Mouse (Mus musculus): ENCODE data around the gene Hao1. TPM values are rescaled to one million over a fixed set of nuclear protein-coding genes. Genes with fewer than 3 reads are reported as not detected.

Hao1 gene
- total RNA-seq (2021): not detected
- long read RNA-seq, experiment 1: 0 reads
- long read RNA-seq, experiment 2: 0 reads

GRCm38 (mm10) chr2:134554221-134554727, at the start of gene Hao1:
Gene Hao1 (minus strand): TSS chr2:134554368.
- TF ChIP-seq CTCF (IDR thresholded peaks at IDR 0.05): no peak

GRCm38 (mm10) chr2:134591081-134591694, 37.0 kb upstream of the Hao1 start:
- TF ChIP-seq CTCF (IDR thresholded peaks at IDR 0.05): no peak

More at GRCm38 (mm10) chr2:134554221-134554727, at the start of gene Hao1:
- no peak within 1 kb of the TSS for H3K4me3 ChIP-seq
- intact Hi-C loops (cut with DNase I): no loop called here
- DNase-seq: no peak
- no peak within 1 kb of the TSS for H3K27ac ChIP-seq

GRCm38 (mm10) chr2:134585243-134585642, 31.1 kb upstream of the Hao1 start:
- no peak for DNase-seq
- no peak overlapping the region for H3K27ac ChIP-seq
- TF ChIP-seq CTCF (IDR thresholded peaks at IDR 0.05): no peak
- H3K4me3 ChIP-seq: no peak overlapping the region
- intact Hi-C loops (cut with DNase I): no loop called here

More at GRCm38 (mm10) chr2:134591081-134591694, 37.0 kb upstream of the Hao1 start:
- H3K27ac ChIP-seq: no peak overlapping the region
- intact Hi-C loops (cut with DNase I): no loop called here
- no peak overlapping the region for H3K4me3 ChIP-seq
- no peak for DNase-seq

- Histone ChIP-seq H3K4me3 (no peak overlapping the region), H3K27ac (no peak overlapping the region)
- intact Hi-C loops (cut with DNase I): no loop called here
- DNase-seq: no peak
- no peak for TF ChIP-seq CTCF (IDR thresholded peaks at IDR 0.05)
These were observed 5.3 kb upstream of the Hao1 start for GRCm38 (mm10) chr2:134559422-134559821.

- Histone ChIP-seq H3K4me3 (no peak overlapping the region), H3K27ac (no peak overlapping the region)
- TF ChIP-seq CTCF (IDR thresholded peaks at IDR 0.05): no peak
- intact Hi-C loops (cut with DNase I): no loop called here
- no peak for DNase-seq
These were observed 1.8 kb downstream of the Hao1 start for GRCm38 (mm10) chr2:134552358-134552757.

GRCm38 (mm10) chr2:134549770-134550169, 4.4 kb downstream of the Hao1 start:
- H3K27ac ChIP-seq: no peak overlapping the region
- TF ChIP-seq CTCF (IDR thresholded peaks at IDR 0.05): peak; percentile 77
- H3K4me3 ChIP-seq: no peak overlapping the region
- intact Hi-C loops (cut with DNase I): loop anchor here (2.0 to 5.0 kb wide), 2 partner anchors 128 to 779 kb away; no protein-coding TSS in a partner anchor
- DNase-seq: peak; percentile 50

GRCm38 (mm10) chr2:134545116-134545515, 9.1 kb downstream of the Hao1 start:
- DNase-seq: no peak
- Histone ChIP-seq H3K27ac (no peak overlapping the region), H3K4me3 (no peak overlapping the region)
- intact Hi-C loops (cut with DNase I): loop anchor here (5.0 kb wide), 1 partner anchor 132 kb away; no protein-coding TSS in a partner anchor
- TF ChIP-seq CTCF (IDR thresholded peaks at IDR 0.05): no peak

- intact Hi-C loops (cut with DNase I): loop anchor here (5.0 kb wide), 1 partner anchor 133 kb away; no protein-coding TSS in a partner anchor
- H3K27ac ChIP-seq: no peak overlapping the region
- no peak for DNase-seq
- H3K4me3 ChIP-seq: no peak overlapping the region
- no peak for TF ChIP-seq CTCF (IDR thresholded peaks at IDR 0.05)
These were observed 9.7 kb downstream of the Hao1 start for GRCm38 (mm10) chr2:134544321-134545065.

GRCm38 (mm10) chr2:134543501-134543900, 10.7 kb downstream of the Hao1 start:
- DNase-seq: no peak
- intact Hi-C loops (cut with DNase I): no loop called here
- no peak for TF ChIP-seq CTCF (IDR thresholded peaks at IDR 0.05)
- Histone ChIP-seq H3K27ac (no peak overlapping the region), H3K4me3 (no peak overlapping the region)

DNA sequence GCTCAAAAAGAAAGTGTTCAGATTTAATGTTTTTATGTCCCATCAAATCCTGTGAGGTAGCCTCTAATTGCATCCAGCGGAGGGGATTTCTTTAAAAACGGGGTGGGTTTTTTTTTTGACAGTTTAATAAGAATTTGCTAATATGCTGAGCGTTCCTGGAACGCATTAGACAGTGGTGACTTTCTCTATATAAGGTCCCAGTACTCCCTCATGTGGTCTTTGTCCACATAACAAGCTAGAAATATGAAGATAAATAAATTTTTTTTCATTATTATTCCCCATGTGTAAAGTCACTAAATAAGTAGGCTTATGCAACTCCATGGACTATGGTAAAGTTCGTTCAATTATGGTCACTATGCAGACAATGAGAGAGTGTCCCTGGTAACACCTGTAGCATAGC, 13.1 kb downstream of the Hao1 start:
- intact Hi-C loops (cut with DNase I): no loop called here
- H3K27ac ChIP-seq: no peak overlapping the region
- TF ChIP-seq CTCF (IDR thresholded peaks at IDR 0.05): peak; percentile 32
- H3K4me3 ChIP-seq: no peak overlapping the region
- DNase-seq: no peak

DNA sequence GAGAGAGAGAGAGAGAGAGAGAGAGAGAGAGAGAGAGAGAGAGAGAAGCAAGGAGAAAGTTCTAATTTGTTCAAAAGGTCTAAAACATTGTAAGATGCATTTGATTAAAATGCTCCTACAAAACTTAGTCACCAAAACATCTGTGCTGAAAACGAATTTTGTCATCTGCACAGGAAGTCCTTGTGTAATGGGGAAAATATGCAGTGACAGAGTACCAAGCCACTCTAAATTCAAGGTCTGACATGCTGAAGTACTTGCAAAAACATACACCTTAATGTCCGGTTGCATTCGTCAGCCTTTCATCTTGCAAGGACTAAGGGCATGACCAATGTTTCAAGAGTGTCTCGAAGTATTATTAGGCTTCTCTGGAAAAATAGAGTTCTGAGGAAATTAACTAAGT, 15.7 kb downstream of the Hao1 start:
- intact Hi-C loops (cut with DNase I): no loop called here
- no peak for TF ChIP-seq CTCF (IDR thresholded peaks at IDR 0.05)
- no peak for DNase-seq
- no peak overlapping the region for H3K27ac ChIP-seq
- no peak overlapping the region for H3K4me3 ChIP-seq

DNA sequence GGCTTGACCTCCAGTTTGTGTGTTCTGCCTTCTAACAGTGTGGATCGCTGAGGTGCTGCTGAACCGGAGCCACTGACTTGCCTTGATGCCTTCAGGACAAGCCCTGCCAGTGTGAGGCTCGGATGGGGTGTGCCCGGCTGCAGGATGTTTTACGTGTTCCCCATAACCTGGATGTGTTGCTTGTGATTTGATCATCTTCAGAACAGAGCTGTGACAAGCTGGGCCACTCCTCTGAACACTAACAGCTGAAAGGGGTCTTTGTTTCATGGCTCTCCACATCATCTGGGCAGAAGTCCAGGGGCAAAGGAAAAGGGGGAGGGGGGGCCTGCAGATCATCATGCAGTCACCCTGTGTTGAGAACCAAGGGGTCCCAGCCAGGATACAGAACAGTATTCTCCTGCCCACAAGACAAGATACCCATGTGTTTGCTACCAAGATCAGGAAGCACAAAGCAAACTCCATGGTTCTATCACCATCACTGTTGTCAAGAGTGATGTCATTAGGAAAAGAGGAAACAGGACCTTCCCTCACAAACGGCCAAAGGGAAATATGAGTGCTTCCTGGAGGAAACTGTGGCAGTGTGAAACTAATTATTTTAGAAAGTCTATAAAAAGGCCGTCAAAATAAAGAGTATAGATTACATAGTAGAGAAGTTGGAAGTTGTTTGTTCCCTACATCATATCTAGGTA, 25.9 kb downstream of the Hao1 start:
- no peak for DNase-seq
- intact Hi-C loops (cut with DNase I): no loop called here
- Histone ChIP-seq H3K4me3 (peak overlapping the region; percentile 38; the same call in 1 of the 2 replicates), H3K27ac (no peak overlapping the region)
- no peak for TF ChIP-seq CTCF (IDR thresholded peaks at IDR 0.05)
